Mouse (Mus musculus) left cerebral cortex, adult 11 months (tissue): ENCODE measurements at regions not wholly inside any gene's neighbourhood (a gene's known extent, or its start where the extent isn't known, plus 50 kb on each side); places are given as distances from the start of the nearest gene placed in this dataset.

Experiments
- DNase-seq: peaks from one replicate; pipeline ENCODE4 v3.0.0; 2022; ENCODE audit warnings: low spot score

DNA sequence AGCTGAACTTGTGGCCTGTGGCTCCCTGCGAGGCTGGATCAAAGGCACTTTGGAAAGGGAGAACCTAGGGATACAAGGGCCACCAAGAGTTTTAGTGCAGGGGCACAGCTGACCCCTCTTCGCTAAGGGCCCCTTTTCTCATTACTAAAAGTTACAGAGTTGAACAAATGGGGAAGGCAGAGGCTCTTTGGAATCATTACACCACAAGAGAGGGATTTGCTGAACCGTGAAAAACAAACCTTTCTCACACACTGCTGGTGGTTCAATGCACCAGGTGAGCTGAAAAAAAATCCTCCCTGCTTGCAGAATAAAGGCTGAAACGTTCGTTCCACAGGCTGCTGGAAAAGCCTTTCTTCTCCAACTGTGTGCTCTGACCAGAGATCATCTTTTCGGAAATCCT, 50.2 kb upstream of the Ncam1 start:
- DNase-seq = no peak
